23 mouse cellular contexts compared by ENCODE assay signal in genomic region chr17:5582937-5583336, GRCm38 (mm10).
DNase-seq lines count a peak whose midpoint lies in the region; ATAC-seq and TF ChIP-seq lines count a peak whose summit lies in the region.
"Had no signal": no experiment of that assay in that cellular context is flagged by ENCODE, and none has a peak within 500 bp of the region (broad histone marks: within the 10 kb centered on the region; RNA-seq: fewer than 3 reads in every experiment).

No protein-coding gene starts in this region.

- 91% methylated on average over 5 of the region's 5 CpGs for WGBS in hindbrain, embryonic 13.5 days
- 85% methylated on average over 5 of the region's 5 CpGs for WGBS in hindbrain, embryonic 11.5 days
- WGBS in midbrain, embryonic 12.5 days, result 92% methylated on average over 5 of the region's 5 CpGs
- 88% methylated on average over 5 of the region's 5 CpGs for WGBS in forebrain, embryonic 11.5 days

- H3K4me2 ChIP-seq in hindbrain, embryonic 13.5 days, result no peak overlapping the region
- H3K4me2 ChIP-seq in hindbrain, embryonic 11.5 days (replicated peaks; ENCODE audit: low read depth, low read length), result no peak overlapping the region
- H3K4me2 ChIP-seq in midbrain, embryonic 12.5 days (replicated peaks), result no peak overlapping the region
- no peak overlapping the region for H3K4me2 ChIP-seq in forebrain, embryonic 11.5 days (ENCODE audit: low read depth, low read length, severe bottlenecking)
- H3K4me2 ChIP-seq: embryonic facial prominence, embryonic 15.5 days; heart, embryonic 11.5 days; heart, embryonic 15.5 days had no signal

- no peak for TF ChIP-seq POLR2A in bone marrow macrophage, adult 2 months (IDR thresholded peaks at IDR 0.05; ENCODE audit: borderline replicate concordance, low read depth, low read length)

- no peak overlapping the region for H3K9ac ChIP-seq in hindbrain, embryonic 13.5 days
- H3K9ac ChIP-seq in hindbrain, embryonic 11.5 days (ENCODE audit: low read depth, low read length), result no peak overlapping the region
- H3K9ac ChIP-seq in midbrain, embryonic 12.5 days (replicated peaks), result no peak overlapping the region
- no peak overlapping the region for H3K9ac ChIP-seq in forebrain, embryonic 11.5 days (ENCODE audit: low read length)
- H3K9ac ChIP-seq: embryonic facial prominence, embryonic 15.5 days; forebrain, embryonic 15.5 days; heart, embryonic 15.5 days had no signal

- peaks cover 13% of the 10 kb centered on the region for H3K4me1 ChIP-seq in hindbrain, embryonic 13.5 days (replicated peaks)
- H3K4me1 ChIP-seq in hindbrain, embryonic 11.5 days (replicated peaks; ENCODE audit: control insufficient read depth, insufficient read depth, low read length), result 0 out of 2 replicates have a peak, but pooled peaks cover 2% of the 10 kb centered on the region
- H3K4me1 ChIP-seq in bone marrow macrophage, adult 2 months (ENCODE audit: control insufficient read depth, insufficient read depth, low read length), result peaks cover 31% of the 10 kb centered on the region
- H3K4me1 ChIP-seq in midbrain, embryonic 12.5 days, result peaks cover 14% of the 10 kb centered on the region
- no peaks in the 10 kb centered on the region for H3K4me1 ChIP-seq in forebrain, embryonic 11.5 days (replicated peaks; ENCODE audit: control insufficient read depth, insufficient read depth, low read length)
- H3K4me1 ChIP-seq: heart, embryonic 15.5 days had no signal

- ATAC-seq in hindbrain, embryonic 13.5 days (ENCODE audit: low FRiP score), result no peak
- no peak for ATAC-seq in hindbrain, embryonic 11.5 days (ENCODE audit: low FRiP score)
- no peak for ATAC-seq in midbrain, embryonic 12.5 days (ENCODE audit: low FRiP score, low read depth)
- no peak for ATAC-seq in forebrain, embryonic 11.5 days (replicated peaks; ENCODE audit: low FRiP score)
- no peak for ATAC-seq in inflammation-experienced regulatory T-cells, adult 6 months
- ATAC-seq: intestine, postnatal 0 days had no signal

- H3K9me3 ChIP-seq in hindbrain, embryonic 13.5 days, result no peaks in the 10 kb centered on the region
- no peaks in the 10 kb centered on the region for H3K9me3 ChIP-seq in hindbrain, embryonic 11.5 days (ENCODE audit: control insufficient read depth, low read length)
- no peaks in the 10 kb centered on the region for H3K9me3 ChIP-seq in midbrain, embryonic 12.5 days
- no peaks in the 10 kb centered on the region for H3K9me3 ChIP-seq in forebrain, embryonic 11.5 days (ENCODE audit: control insufficient read depth, low read length)
- H3K9me3 ChIP-seq: embryonic facial prominence, embryonic 15.5 days; forebrain, embryonic 10.5 days; forebrain, embryonic 15.5 days; heart, embryonic 15.5 days had no signal

- H3K27me3 ChIP-seq in hindbrain, embryonic 13.5 days, result no peaks in the 10 kb centered on the region
- H3K27me3 ChIP-seq in hindbrain, embryonic 11.5 days (ENCODE audit: control insufficient read depth, insufficient read depth, low read length), result no peaks in the 10 kb centered on the region
- H3K27me3 ChIP-seq in midbrain, embryonic 12.5 days, result 0 out of 2 replicates have a peak, but pooled peaks cover 2% of the 10 kb centered on the region
- H3K27me3 ChIP-seq in forebrain, embryonic 11.5 days (ENCODE audit: control insufficient read depth, insufficient read depth, low read length), result no peaks in the 10 kb centered on the region
- H3K27me3 ChIP-seq: CH12.LX; embryonic facial prominence, embryonic 15.5 days; forebrain, embryonic 15.5 days; heart, embryonic 15.5 days had no signal

- no peak for DNase-seq in hindbrain, embryonic 11.5 days (ENCODE audit: low spot score)
- DNase-seq in layer of hippocampus, adult 2 months (ENCODE audit: low spot score in 2 of 2), result no peak
- DNase-seq in layer of hippocampus, postnatal 36 days, result no peak
- no peak for DNase-seq in forebrain, embryonic 11.5 days (ENCODE audit: low spot score)
- DNase-seq: adrenal gland, adult 2 months; adrenal gland, postnatal 25 days; cerebellum, adult 2 months; embryo, embryonic 11 days; gastrocnemius, postnatal 36 days; heart, adult 11 months; heart, postnatal 14 days had no signal

- no peak overlapping the region for H3K4me3 ChIP-seq in hindbrain, embryonic 13.5 days
- H3K4me3 ChIP-seq in hindbrain, embryonic 11.5 days (ENCODE audit: low read depth, low read length), result no peak overlapping the region
- H3K4me3 ChIP-seq in layer of hippocampus, adult 2 months, result no peak overlapping the region
- no peak overlapping the region for H3K4me3 ChIP-seq in bone marrow macrophage, adult 2 months (ENCODE audit: insufficient read depth, low read length)
- H3K4me3 ChIP-seq in midbrain, embryonic 12.5 days, result no peak overlapping the region
- H3K4me3 ChIP-seq in forebrain, embryonic 11.5 days (ENCODE audit: low read depth, low read length), result no peak overlapping the region
- H3K4me3 ChIP-seq: embryonic facial prominence, embryonic 15.5 days; erythroblast, embryonic 14.5 days; forebrain, embryonic 10.5 days; forebrain, embryonic 15.5 days; heart, embryonic 15.5 days had no signal

- peak overlapping the region; percentile 49; the same call in 1 of the 2 replicates for H3K27ac ChIP-seq in hindbrain, embryonic 13.5 days
- no peak overlapping the region for H3K27ac ChIP-seq in hindbrain, embryonic 11.5 days (ENCODE audit: low read depth, low read length)
- peak overlapping the region; percentile 76 for H3K27ac ChIP-seq in layer of hippocampus, adult 2 months
- peak overlapping the region; percentile 16; the same call in 1 of the 2 replicates for H3K27ac ChIP-seq in bone marrow macrophage, adult 2 months (ENCODE audit: insufficient read depth, low read depth, low read length)
- 0 out of 2 replicates have a peak overlapping the region, but pooled peaks have one; percentile 39 for H3K27ac ChIP-seq in midbrain, embryonic 12.5 days (replicated peaks)
- no peak overlapping the region for H3K27ac ChIP-seq in forebrain, embryonic 11.5 days (ENCODE audit: low read depth, low read length)
- H3K27ac ChIP-seq: embryonic facial prominence, embryonic 15.5 days; heart, embryonic 15.5 days had no signal

- TF ChIP-seq CTCF in layer of hippocampus, adult 2 months (conservative IDR thresholded peaks at IDR 0.05), result no peak
- no peak for TF ChIP-seq CTCF in bone marrow macrophage, adult 2 months (IDR thresholded peaks at IDR 0.05; ENCODE audit: low read depth, low read length)

- H3K36me3 ChIP-seq in hindbrain, embryonic 13.5 days, result no peaks in the 10 kb centered on the region
- no peaks in the 10 kb centered on the region for H3K36me3 ChIP-seq in hindbrain, embryonic 11.5 days (ENCODE audit: control insufficient read depth, insufficient read depth, low read length)
- H3K36me3 ChIP-seq in midbrain, embryonic 12.5 days, result no peaks in the 10 kb centered on the region
- H3K36me3 ChIP-seq in forebrain, embryonic 11.5 days (ENCODE audit: control insufficient read depth, insufficient read depth, low read length), result no peaks in the 10 kb centered on the region
- H3K36me3 ChIP-seq: embryonic facial prominence, embryonic 15.5 days; forebrain, embryonic 10.5 days; forebrain, embryonic 15.5 days; heart, embryonic 15.5 days had no signal

Comparison
In these comparisons a context has a peak if more than half of its experiments do, and no peak if none do; other contexts are left out.
1. H3K27ac ChIP-seq: peak in hindbrain, embryonic 13.5 days (single experiment), layer of hippocampus, adult 2 months (single experiment), bone marrow macrophage, adult 2 months (single experiment) and midbrain, embryonic 12.5 days (single experiment); none in hindbrain, embryonic 11.5 days (single experiment) and forebrain, embryonic 11.5 days (single experiment).